Mouse (Mus musculus) left cerebral cortex, postnatal 25 days (tissue): ENCODE measurements around the gene Zmiz1. TPM values are rescaled to one million over a fixed set of nuclear protein-coding genes. Genes with fewer than 3 reads are reported as not detected.

ENCODE experiments used
- DNase-seq, 2 experiments: peaks; one replicate each; pipeline ENCODE4 v3.0.0; 2022; ENCODE audit warnings: low spot score in 2 of 2, mixed read lengths in 1 of 2
- intact Hi-C: fragments of 180-260 bp; cut with DNase I; formaldehyde crosslinking; loops from one replicate; pipeline ENCODE4 v1.15.1; 2025
- total RNA-seq, 2 experiments: library from RNA; stranded (reverse); gene quantifications; 2 replicates each; pipeline ENCODE4 v1.2.3; 2021

The Zmiz1 gene
- total RNA-seq, 2 experiments from 2014 or later = 85.1 to 95.2 TPM

- intact Hi-C loops = no loop called here
Measured at GRCm38 (mm10) chr14:25615602-25616001, 156.6 kb downstream of the Zmiz1 start.

GRCm38 (mm10) chr14:25616009-25616723 lies 157.2 kb downstream of the Zmiz1 start:
- DNase-seq = no peak
- intact Hi-C loops = no loop called here

More at GRCm38 (mm10) chr14:25615602-25616001, 156.6 kb downstream of the Zmiz1 start:
- no peak for DNase-seq

DNA sequence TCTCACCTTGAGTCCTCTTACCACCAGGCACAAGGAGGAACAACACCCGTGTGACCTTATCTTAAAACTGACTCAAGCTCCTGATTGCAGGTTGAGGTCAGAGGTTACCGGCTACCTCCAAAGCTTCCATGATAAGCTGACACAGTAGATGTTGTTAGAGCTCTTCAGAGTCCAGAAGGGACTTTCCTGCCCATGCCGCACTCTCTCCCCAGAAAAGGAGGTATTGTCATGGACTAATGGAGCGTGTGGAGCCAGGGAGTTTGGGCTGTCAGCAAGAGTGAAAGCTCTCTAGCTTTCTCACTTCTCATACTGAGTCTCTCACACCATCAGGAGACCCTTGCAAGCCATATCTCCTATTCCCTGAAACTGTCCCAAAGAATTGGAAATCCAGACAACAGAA lies 158.3 kb downstream of the Zmiz1 start:
- intact Hi-C loops = no loop called here
- DNase-seq = no peak

DNA sequence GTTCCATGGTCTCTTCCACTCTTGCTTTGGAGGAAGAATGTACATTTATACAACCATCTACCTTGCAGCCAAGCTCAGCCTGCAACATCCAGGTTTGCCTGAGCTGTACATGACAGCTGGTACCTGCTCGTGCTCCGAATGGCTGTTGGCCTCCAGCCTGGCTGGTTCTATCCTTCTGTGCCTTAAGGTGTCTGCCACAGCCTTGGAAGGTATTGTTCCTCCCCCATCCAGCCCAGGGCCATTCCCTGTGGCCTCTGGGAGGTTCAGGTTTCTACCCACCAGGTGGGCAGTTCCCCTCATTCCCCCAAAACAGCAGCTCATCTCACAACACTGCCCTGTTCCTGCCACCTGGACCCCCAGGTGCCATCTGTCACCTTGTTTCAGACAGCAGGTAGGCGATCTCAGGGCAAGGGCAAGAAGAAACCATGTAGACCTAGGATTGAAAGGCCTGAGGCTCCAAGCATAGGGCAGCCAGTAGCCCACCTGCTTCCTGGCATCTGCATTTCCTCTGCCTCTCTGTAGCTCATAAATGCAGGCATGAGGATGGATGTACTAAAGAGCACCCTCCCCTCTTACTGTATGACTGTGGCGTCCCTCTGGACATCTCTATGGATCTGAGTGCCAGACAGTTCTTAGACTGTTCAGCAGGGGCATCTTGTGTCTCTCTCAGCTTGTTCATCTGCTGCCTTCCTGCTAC lies 160.2 kb downstream of the Zmiz1 start:
- no peak for DNase-seq
- intact Hi-C loops = no loop called here

DNA sequence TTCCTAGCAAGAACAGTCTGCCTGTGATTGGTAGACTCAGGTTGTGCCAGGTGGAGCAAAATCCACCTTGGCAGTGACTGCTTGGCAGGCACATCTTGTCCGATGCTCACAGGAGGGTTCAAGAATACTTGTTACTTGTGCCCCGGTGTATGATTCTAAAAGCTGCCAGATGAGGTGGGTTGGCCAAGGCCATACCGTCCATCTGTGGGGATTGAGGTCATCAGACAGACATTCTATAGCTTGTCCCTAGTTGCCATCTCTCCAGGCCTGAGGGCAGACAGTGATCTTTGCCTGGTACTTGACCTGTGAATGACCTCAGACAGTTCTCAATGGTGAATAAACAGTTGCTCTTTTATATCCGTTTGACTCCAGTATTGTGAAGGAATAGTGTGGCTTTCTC lies 161.8 kb downstream of the Zmiz1 start:
- intact Hi-C loops = no loop called here

GRCm38 (mm10) chr14:25623698-25624097 lies 164.7 kb downstream of the Zmiz1 start:
- intact Hi-C loops = no loop called here
- DNase-seq = peak; percentile 43 to 77

More for the DNA sequence above, 161.8 kb downstream of the Zmiz1 start:
- no peak for DNase-seq

DNA sequence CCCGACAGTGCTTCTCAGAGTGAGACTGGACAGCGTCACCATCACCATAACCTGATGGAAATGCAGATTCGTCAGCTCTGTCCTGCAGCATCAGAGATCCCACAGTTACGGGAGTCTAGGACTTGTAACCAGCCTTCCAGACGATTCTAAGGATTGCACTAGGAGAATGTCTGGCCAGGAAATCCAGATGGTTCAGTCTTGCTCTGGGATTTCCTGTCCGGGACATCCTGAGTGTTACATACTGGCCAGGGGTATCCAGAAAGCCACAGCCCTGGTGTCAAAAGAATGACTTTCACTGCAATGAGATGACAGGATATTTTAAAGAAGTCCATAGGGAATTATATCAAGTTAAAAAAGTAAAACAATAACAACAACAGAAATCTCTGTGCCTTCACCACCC lies 165.7 kb downstream of the Zmiz1 start:
- intact Hi-C loops = no loop called here
- no peak for DNase-seq

- DNase-seq = no peak
- intact Hi-C loops = no loop called here
Measured at GRCm38 (mm10) chr14:25627599-25628255, 168.7 kb downstream of the Zmiz1 start.

DNA sequence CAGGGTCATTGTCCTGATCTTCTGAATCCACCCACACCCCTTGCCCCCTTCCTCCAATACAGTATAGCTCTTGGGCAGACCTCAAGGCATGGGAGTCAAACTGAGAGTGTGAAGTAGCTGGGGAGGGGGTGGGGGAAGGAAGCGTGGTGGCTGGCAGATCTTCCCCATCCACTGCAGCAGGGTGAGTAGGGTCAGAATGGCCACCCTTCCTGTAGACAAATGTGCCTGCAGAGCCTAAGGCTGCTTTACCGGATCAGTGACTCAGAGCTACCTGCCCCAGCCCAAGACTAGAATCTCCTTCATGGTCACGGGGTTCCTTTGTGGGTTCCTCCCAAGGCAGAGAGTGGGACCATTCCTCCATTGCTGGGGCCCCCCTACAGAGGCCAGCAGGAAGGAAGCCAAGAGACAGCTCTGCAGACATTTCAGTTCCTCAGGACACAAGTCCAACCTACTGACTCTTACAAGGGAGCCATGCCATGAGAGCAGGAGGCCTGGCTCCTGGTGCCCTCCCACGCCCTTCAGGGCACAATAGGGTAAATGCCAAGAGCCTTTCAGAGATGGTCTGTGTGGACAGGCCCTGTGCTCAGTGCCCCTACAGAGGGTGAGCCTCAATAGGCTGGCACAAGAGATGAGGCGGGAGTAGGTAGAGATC lies 169.6 kb downstream of the Zmiz1 start:
- DNase-seq = no peak
- intact Hi-C loops = no loop called here

GRCm38 (mm10) chr14:25629866-25630606 lies 171.1 kb downstream of the Zmiz1 start:
- peak; percentile 54 to 81 for DNase-seq
- intact Hi-C loops = no loop called here

- intact Hi-C loops = no loop called here
- DNase-seq = no peak
Measured at GRCm38 (mm10) chr14:25630647-25631409, 171.8 kb downstream of the Zmiz1 start.

GRCm38 (mm10) chr14:25631481-25631880 lies 172.5 kb downstream of the Zmiz1 start:
- intact Hi-C loops = no loop called here
- DNase-seq = no peak

DNA sequence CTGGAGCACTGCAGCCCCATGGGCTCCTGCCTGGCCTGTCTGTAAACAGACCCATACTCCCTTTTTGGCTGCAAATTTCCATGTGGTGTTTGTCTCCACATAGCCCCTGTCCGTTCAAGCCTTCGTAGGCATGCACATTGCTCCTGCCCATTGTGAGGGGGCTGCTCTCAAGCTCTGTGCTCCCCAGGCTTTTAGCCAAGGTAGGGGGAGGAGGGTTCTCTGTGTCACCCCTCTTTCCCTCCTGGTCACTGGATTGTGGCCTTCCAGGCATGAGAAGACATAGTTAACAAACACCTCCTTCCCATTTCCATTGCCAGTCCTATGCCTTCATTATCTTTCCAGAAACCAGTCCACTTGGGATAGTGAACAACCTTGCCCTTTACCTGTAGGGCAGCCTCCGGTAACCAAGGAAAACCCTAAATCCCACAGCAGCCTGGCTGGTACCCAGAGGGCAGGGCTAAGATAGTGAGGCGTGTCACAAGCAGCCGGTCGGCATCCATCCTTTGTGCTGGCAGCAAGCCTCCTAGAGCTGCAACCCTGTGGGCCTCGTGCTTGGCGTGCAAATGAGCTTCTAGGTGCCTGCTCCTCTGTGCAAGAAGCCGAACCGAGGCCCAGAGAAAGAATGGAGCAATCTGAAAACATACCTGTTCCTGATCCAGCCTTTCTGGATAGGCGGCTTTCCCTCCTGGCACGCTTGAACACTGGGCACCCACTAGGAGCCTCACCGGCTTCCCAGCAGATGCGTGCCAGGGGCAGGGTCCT lies 174.7 kb downstream of the Zmiz1 start:
- intact Hi-C loops = no loop called here
- peak; percentile 48 to 52 for DNase-seq

- no peak for DNase-seq
- intact Hi-C loops = no loop called here
Measured at GRCm38 (mm10) chr14:25634328-25634727, 175.3 kb downstream of the Zmiz1 start.

- no peak for DNase-seq
- intact Hi-C loops = no loop called here
Measured at GRCm38 (mm10) chr14:25635746-25636145, 176.8 kb downstream of the Zmiz1 start.

- intact Hi-C loops = no loop called here
- peak; percentile 44 to 52 for DNase-seq
Measured at GRCm38 (mm10) chr14:25636297-25636696, 177.3 kb downstream of the Zmiz1 start.

DNA sequence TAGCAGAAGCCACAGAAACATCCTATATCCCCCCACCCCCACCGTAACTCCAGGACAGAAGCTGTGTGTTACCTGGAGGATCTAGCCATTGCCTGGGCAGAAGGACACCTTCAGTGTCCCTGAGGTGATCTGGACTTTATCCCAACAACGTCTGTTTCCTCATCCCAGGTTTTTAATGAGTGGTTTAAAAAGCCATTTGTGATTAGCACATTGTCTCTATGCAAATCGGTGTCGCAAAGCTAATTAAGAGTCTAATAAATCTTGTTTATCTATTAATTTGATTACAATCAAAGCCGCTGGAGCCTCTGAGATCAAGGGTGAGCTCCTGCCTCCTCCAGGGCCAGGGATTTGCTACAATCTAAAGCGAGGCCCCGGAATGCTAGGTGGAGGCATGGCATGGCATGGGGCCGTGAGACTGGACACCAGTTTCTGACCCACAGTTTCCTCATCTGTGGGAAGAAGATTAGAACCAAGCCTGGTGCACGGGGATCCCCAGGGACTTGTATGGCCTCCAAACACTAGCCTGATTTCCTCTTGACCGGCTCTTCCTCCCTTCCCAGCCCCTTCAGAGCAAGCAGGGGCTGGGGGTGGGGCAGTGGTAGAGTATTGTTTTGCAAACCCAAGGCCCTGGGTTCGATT lies 180.3 kb downstream of the Zmiz1 start:
- intact Hi-C loops = no loop called here
- DNase-seq = no peak

- DNase-seq = no peak
- intact Hi-C loops = no loop called here
Measured at GRCm38 (mm10) chr14:25639979-25640378, 181.0 kb downstream of the Zmiz1 start.
